Mouse (Mus musculus) ES-E14 (cell line): ENCODE measurements around the gene Asphd2. TPM values are rescaled to one million over a fixed set of nuclear protein-coding genes. Genes with fewer than 3 reads are reported as not detected.

Source experiments
- DNase-seq: peaks from one replicate; pipeline ENCODE4 v3.0.0-alpha.2; 2013; ENCODE audit warnings: low read depth, low spot score
- H3K27ac ChIP-seq: 2 replicates; pipeline ENCODE4 v1.5.1; 2012; ENCODE audit warnings: low read depth, mild to moderate bottlenecking, low read length, moderate library complexity, mixed read lengths; ENCODE audit not compliant: poor library complexity, insufficient read depth, severe bottlenecking
- H3K36me3 ChIP-seq: 2 replicates; pipeline ENCODE4 v1.6.1; 2012; ENCODE audit warnings: mild to moderate bottlenecking, low read length, moderate library complexity, mixed read lengths; ENCODE audit not compliant: control insufficient read depth, poor library complexity, insufficient read depth, severe bottlenecking
- H3K4me1 ChIP-seq, 2 experiments: fragments of 150-350 bp in 1 of 2; sonication (generic) in 1 of 2; 2 replicates each; pipeline ENCODE4 v1.6.1; 2012; ENCODE audit warnings: low read length in 2 of 2, mild to moderate bottlenecking in 1 of 2, mixed read lengths in 1 of 2; ENCODE audit not compliant: control insufficient read depth in 2 of 2, insufficient read depth in 2 of 2, poor library complexity in 1 of 2
- H3K4me3 ChIP-seq, 2 experiments: fragments of 150-350 bp in 1 of 2; sonication (generic) in 1 of 2; 2 replicates each; pipeline ENCODE4 v1.5.1; 2012; ENCODE audit warnings: low read length in 2 of 2, low read depth in 1 of 2, mild to moderate bottlenecking in 1 of 2, mixed read lengths in 1 of 2; ENCODE audit not compliant: insufficient read depth in 1 of 2, poor library complexity in 1 of 2, severe bottlenecking in 1 of 2
- H3K9ac ChIP-seq: 2 replicates; pipeline ENCODE4 v1.6.1; 2012; ENCODE audit warnings: low read depth, mild to moderate bottlenecking, low read length, mixed read lengths; ENCODE audit not compliant: poor library complexity, insufficient read depth, severe bottlenecking
- H3K9me3 ChIP-seq: fragments of 150-350 bp; sonication (generic); 2 replicates; pipeline ENCODE4 v1.6.1; 2012; ENCODE audit warnings: low read depth, mild to moderate bottlenecking, low read length; ENCODE audit not compliant: control insufficient read depth, insufficient read depth
- CHD2 ChIP-seq: IDR thresholded peaks from 2 replicates; pipeline ENCODE4 v1.6.1; 2014; ENCODE audit warnings: mild to moderate bottlenecking, low read depth, low read length, inconsistent platforms
- HCFC1 ChIP-seq: IDR thresholded peaks from 2 replicates; pipeline ENCODE4 v1.6.1; 2012; ENCODE audit warnings: low read length, inconsistent platforms, borderline replicate concordance; ENCODE audit not compliant: insufficient read depth
- MAFK ChIP-seq: IDR thresholded peaks from 2 replicates; pipeline ENCODE4 v1.6.1; 2014; ENCODE audit warnings: mild to moderate bottlenecking, low read depth, low read length, inconsistent platforms; ENCODE audit not compliant: insufficient read depth
- ZC3H11A ChIP-seq: IDR thresholded peaks from 2 replicates; pipeline ENCODE4 v1.6.1; 2012; ENCODE audit warnings: low read depth, mild to moderate bottlenecking, inconsistent platforms, low read length, borderline replicate concordance
- ZNF384 ChIP-seq: IDR thresholded peaks from 2 replicates; pipeline ENCODE4 v1.6.1; 2012; ENCODE audit warnings: low read depth, low read length, inconsistent platforms
- in situ Hi-C, 2 experiments: fragments of 600-800 bp; cut with MboI; formaldehyde crosslinking; loops; one replicate each; pipeline ENCODE4 v1.15.1; 2025; ENCODE audit warnings: low sequenced_read_pairs in 2 of 2, inconsistent platforms in 1 of 2; ENCODE audit not compliant: unreplicated experiment in 2 of 2
- total RNA-seq: library from RNA; depleted of rRNA; stranded (reverse); fragments of 300-350 nt; gene quantifications from 2 replicates; pipeline ENCODE4 v1.2.3, GENCODE M21; 2012; rRNA removed

Asphd2 gene
- total RNA-seq, 1 experiment: 4.6 TPM

- H3K9ac ChIP-seq: no peak overlapping the region
- H3K36me3 ChIP-seq: peaks cover 47% of the 10 kb centered on the region
- in situ Hi-C loops: loop anchor here in 1 of 2 experiments (25.0 kb wide), 1 partner anchor 102 kb away; no protein-coding TSS in a partner anchor
- H3K9me3 ChIP-seq: no peaks in the 10 kb centered on the region
- no peak overlapping the region for H3K27ac ChIP-seq
- H3K4me1 ChIP-seq: no peaks in the 10 kb centered on the region
- H3K4me3 ChIP-seq: no peak overlapping the region
- TF ChIP-seq CHD2: no peak
- no peak for TF ChIP-seq ZC3H11A
- no peak for TF ChIP-seq MAFK
- TF ChIP-seq HCFC1: no peak
- no peak for TF ChIP-seq ZNF384
- no peak for DNase-seq
These were observed 55.5 kb downstream of the Asphd2 start for GRCm38 (mm10) chr5:112339215-112339614.

- no peak for DNase-seq
- in situ Hi-C loops: loop anchor here in 1 of 2 experiments (25.0 kb wide), 1 partner anchor 100 kb away; no protein-coding TSS in a partner anchor
- Histone ChIP-seq H3K9me3 (no peaks in the 10 kb centered on the region), H3K9ac (no peak overlapping the region), H3K4me3 (no peak overlapping the region), H3K36me3 (peaks cover 69% of the 10 kb centered on the region), H3K27ac (no peak overlapping the region), H3K4me1 (no peaks in the 10 kb centered on the region)
- no peak for TF ChIP-seq HCFC1
- no peak for TF ChIP-seq CHD2
- TF ChIP-seq ZC3H11A: no peak
- TF ChIP-seq ZNF384: no peak
- TF ChIP-seq MAFK: no peak
These were observed 57.7 kb downstream of the Asphd2 start for GRCm38 (mm10) chr5:112337004-112337403.

- peaks cover 84% of the 10 kb centered on the region for H3K36me3 ChIP-seq
- H3K9ac ChIP-seq: no peak overlapping the region
- no peak for DNase-seq
- no peaks in the 10 kb centered on the region for H3K9me3 ChIP-seq
- no peak overlapping the region for H3K27ac ChIP-seq
- H3K4me3 ChIP-seq: no peak overlapping the region
- in situ Hi-C loops: loop anchor here in 1 of 2 experiments (25.0 kb wide), 1 partner anchor 98 kb away; no protein-coding TSS in a partner anchor
- no peaks in the 10 kb centered on the region for H3K4me1 ChIP-seq
- TF ChIP-seq MAFK (no peak), ZC3H11A (no peak), CHD2 (no peak), ZNF384 (no peak), HCFC1 (no peak)
These were observed 59.2 kb downstream of the Asphd2 start for GRCm38 (mm10) chr5:112335473-112335872.

Other genes with a start within 250 kb of the Asphd2 start
- gene Cryba4, start 142.3 kb downstream of the Asphd2 start, total RNA-seq: 0.31 and 0.69 TPM in 2 replicates
- not detected in 2 replicates for gene Crybb1, start 139.1 kb downstream of the Asphd2 start, total RNA-seq
- gene Tpst2, start 118.2 kb downstream of the Asphd2 start, total RNA-seq: 82.7 and 103 TPM in 2 replicates
- gene Tfip11, start 68.5 kb downstream of the Asphd2 start, total RNA-seq: 38.1 and 38.9 TPM in 2 replicates
- 25.8 and 32.0 TPM in 2 replicates for gene Srrd, start 51.8 kb downstream of the Asphd2 start, total RNA-seq
- gene Hps4, start 51.8 kb downstream of the Asphd2 start, total RNA-seq: 19.5 and 30.8 TPM in 2 replicates
- gene Gm6583, start 38.8 kb downstream of the Asphd2 start, total RNA-seq: 0.16 and 0.18 TPM in 2 replicates
- 0.09 TPM in 1 of 2 replicates, not detected in the other for gene Gm6588, start 54.6 kb upstream of the Asphd2 start, total RNA-seq
- 0.13 and 0.32 TPM in 2 replicates for gene Sez6l, start 182.3 kb upstream of the Asphd2 start, total RNA-seq